ENCODE assay signal across 24 mouse cellular contexts in genomic region chr11:70607611-70608010, GRCm38 (mm10). TPM values are rescaled to one million over a fixed set of nuclear protein-coding genes. Genes with fewer than 3 reads are reported as not detected.
"Had no signal": no experiment of that assay in that cellular context is flagged by ENCODE, and none has a peak within 500 bp of the region (broad histone marks: within the 10 kb centered on the region; RNA-seq: fewer than 3 reads in every experiment).

No protein-coding gene starts in this region.

- H3K9ac ChIP-seq: neural tube, embryonic 13.5 days; neural tube, embryonic 15.5 days; stomach, embryonic 15.5 days had no signal

- H3K27me3 ChIP-seq: neural tube, embryonic 13.5 days; neural tube, embryonic 15.5 days; stomach, embryonic 15.5 days had no signal

- H3K9me3 ChIP-seq: neural tube, embryonic 13.5 days; neural tube, embryonic 15.5 days; stomach, embryonic 15.5 days had no signal

- H3K27ac ChIP-seq: neural tube, embryonic 13.5 days; neural tube, embryonic 15.5 days; stomach, embryonic 15.5 days; stomach, postnatal 0 days had no signal

- H3K4me1 ChIP-seq: neural tube, embryonic 13.5 days; neural tube, embryonic 15.5 days; stomach, embryonic 15.5 days had no signal

- H3K4me2 ChIP-seq: neural tube, embryonic 13.5 days; neural tube, embryonic 15.5 days; stomach, embryonic 15.5 days had no signal

- H3K4me3 ChIP-seq: neural tube, embryonic 13.5 days; neural tube, embryonic 15.5 days; stomach, embryonic 15.5 days had no signal

- DNase-seq: retina, postnatal 1 day; right cerebral cortex, adult 18-20 months; right cerebral cortex, postnatal 14 days; right cerebral cortex, postnatal 25 days; right cerebral cortex, postnatal 4 days; spleen, adult 18-20 months; thymus, adult 18-20 months; thymus, adult 2 months; thymus, postnatal 14 days; thymus, postnatal 25 days; thymus, postnatal 36 days; thymus, postnatal 4 days had no signal

RNA-seq across cellular contexts. Expression of gene 4930544D05Rik, which starts 8.0 kb away (rescaled TPM):
- total RNA-seq: neutrophil, adult 5-6 weeks had no signal
- polyA plus RNA-seq: neural tube, embryonic 13.5 days; neural tube, embryonic 14.5 days; neural tube, embryonic 15.5 days; small intestine, adult 2 months; spleen, adult 2 months; stomach, embryonic 14.5 days; stomach, embryonic 16.5 days; stomach, postnatal 0 days; thymus, postnatal 0 days; urinary bladder, adult 2 months had no signal

RNA-seq across cellular contexts. Expression of gene Chrne, which starts 11.4 kb away (rescaled TPM):
- polyA plus RNA-seq: neural tube, embryonic 14.5 days; stomach, embryonic 14.5 days; stomach, embryonic 15.5 days; stomach, postnatal 0 days had no signal
